Mouse (Mus musculus): Measurements from ENCODE around the gene Fut7.
A peak's percentile ranks its signal among the peaks of the same experiment; 100 is the strongest.

Fut7 gene

GRCm38 (mm10) chr2:25425481-25425880 lies 2.4 kb downstream of the Fut7 start:
- no peak for DNase-seq (ENCODE audit: low spot score in 2 of 2)

- peak; percentile 82 to 84 for DNase-seq (ENCODE audit: low spot score in 2 of 2)
Observed at GRCm38 (mm10) chr2:25426721-25427191, 3.7 kb downstream of the Fut7 start.

- no peak for DNase-seq (ENCODE audit: low spot score in 2 of 2)
Observed at GRCm38 (mm10) chr2:25427256-25427655, 4.2 kb downstream of the Fut7 start.

- DNase-seq (ENCODE audit: low spot score in 2 of 2) = peak; percentile 93 to 94
Observed at GRCm38 (mm10) chr2:25428442-25429236, 5.6 kb downstream of the Fut7 start, which contains the start of gene Abca2. TSS of gene Abca2 (plus strand) at chr2:25428703.

GRCm38 (mm10) chr2:25429435-25430180 lies 6.5 kb downstream of the Fut7 start:
- DNase-seq (ENCODE audit: low spot score in 2 of 2) = no peak

- DNase-seq (ENCODE audit: low spot score in 2 of 2) = no peak
Observed at GRCm38 (mm10) chr2:25430395-25431233, 7.5 kb downstream of the Fut7 start.

GRCm38 (mm10) chr2:25431308-25431855 lies 8.3 kb downstream of the Fut7 start:
- no peak for DNase-seq (ENCODE audit: low spot score in 2 of 2)

GRCm38 (mm10) chr2:25432326-25433098 lies 9.4 kb downstream of the Fut7 start:
- no peak for DNase-seq (ENCODE audit: low spot score in 2 of 2)

GRCm38 (mm10) chr2:25433101-25433500 lies 10.0 kb downstream of the Fut7 start:
- DNase-seq (ENCODE audit: low spot score in 2 of 2) = no peak

- DNase-seq (ENCODE audit: low spot score in 2 of 2) = no peak
Observed at GRCm38 (mm10) chr2:25434292-25434691, 11.2 kb downstream of the Fut7 start.

- no peak for DNase-seq (ENCODE audit: low spot score in 2 of 2)
Observed at GRCm38 (mm10) chr2:25436286-25436820, 13.3 kb downstream of the Fut7 start.

GRCm38 (mm10) chr2:25441067-25441466 lies 18.0 kb downstream of the Fut7 start:
- no peak for DNase-seq (ENCODE audit: low spot score in 2 of 2)

GRCm38 (mm10) chr2:25442682-25443081 lies 19.6 kb downstream of the Fut7 start:
- no peak for DNase-seq (ENCODE audit: low spot score in 2 of 2)

- DNase-seq (ENCODE audit: low spot score in 2 of 2) = no peak
Observed at GRCm38 (mm10) chr2:25450853-25451647, 28.0 kb downstream of the Fut7 start.

GRCm38 (mm10) chr2:25452951-25453350 lies 29.9 kb downstream of the Fut7 start:
- no peak for DNase-seq (ENCODE audit: low spot score in 2 of 2)

GRCm38 (mm10) chr2:25456205-25456953 lies 33.3 kb downstream of the Fut7 start, which contains the start of gene Clic3:
TSS of gene Clic3 (plus strand) at chr2:25456838.
- no peak for DNase-seq (ENCODE audit: low spot score in 2 of 2)

- DNase-seq (ENCODE audit: low spot score in 2 of 2) = no peak
Observed at GRCm38 (mm10) chr2:25457022-25457896, 34.2 kb downstream of the Fut7 start.

- no peak for DNase-seq (ENCODE audit: low spot score in 2 of 2)
Observed at GRCm38 (mm10) chr2:25458911-25459310, 35.8 kb downstream of the Fut7 start.
